33 mouse cellular contexts compared by ENCODE assay signal in genomic region chr13:28287368-28287767, GRCm38 (mm10).
"Had no signal": no experiment of that assay in that cellular context is flagged by ENCODE, and none has a peak within 500 bp of the region (broad histone marks: within the 10 kb centered on the region; RNA-seq: fewer than 3 reads in every experiment).

No protein-coding gene starts in this region.

- H3K27me3 ChIP-seq: limb, embryonic 12.5 days; limb, embryonic 13.5 days; limb, embryonic 15.5 days; liver, embryonic 12.5 days; liver, embryonic 13.5 days; liver, embryonic 15.5 days; lung, embryonic 15.5 days; megakaryocyte, embryonic 14.5 days; midbrain, embryonic 12.5 days; midbrain, embryonic 13.5 days; midbrain, embryonic 15.5 days; neural tube, embryonic 12.5 days; neural tube, embryonic 13.5 days had no signal

- H3K4me1 ChIP-seq: limb, embryonic 10.5 days; limb, embryonic 12.5 days; limb, embryonic 13.5 days; limb, embryonic 15.5 days; liver, embryonic 12.5 days; liver, embryonic 13.5 days; liver, embryonic 15.5 days; lung, embryonic 15.5 days; megakaryocyte, embryonic 14.5 days; midbrain, embryonic 10.5 days; midbrain, embryonic 12.5 days; midbrain, embryonic 15.5 days; neural tube, embryonic 12.5 days; neural tube, embryonic 13.5 days had no signal

- ATAC-seq: liver, embryonic 12.5 days; liver, postnatal 0 days; lung, postnatal 0 days; midbrain, embryonic 13.5 days; midbrain, embryonic 15.5 days; midbrain, embryonic 16.5 days had no signal

- H3K36me3 ChIP-seq: limb, embryonic 10.5 days; limb, embryonic 12.5 days; limb, embryonic 13.5 days; limb, embryonic 15.5 days; liver, embryonic 12.5 days; liver, embryonic 13.5 days; liver, embryonic 15.5 days; lung, embryonic 15.5 days; midbrain, embryonic 10.5 days; midbrain, embryonic 12.5 days; midbrain, embryonic 13.5 days; midbrain, embryonic 15.5 days; neural tube, embryonic 12.5 days; neural tube, embryonic 13.5 days had no signal

- H3K27ac ChIP-seq: limb, embryonic 10.5 days; limb, embryonic 12.5 days; limb, embryonic 13.5 days; limb, embryonic 15.5 days; liver, embryonic 12.5 days; liver, embryonic 13.5 days; liver, embryonic 14.5 days; liver, embryonic 15.5 days; lung, embryonic 15.5 days; macrophage; midbrain, embryonic 10.5 days; midbrain, embryonic 12.5 days; midbrain, embryonic 13.5 days; midbrain, embryonic 15.5 days; neural tube, embryonic 12.5 days; neural tube, embryonic 13.5 days had no signal

- DNase-seq: left cerebral cortex, postnatal 4 days; liver; liver, embryonic 13.5 days; liver, postnatal 0 days; lung, adult 18-20 months; lung, adult 2 months; lung, embryonic 14.5 days; lung, postnatal 10 days; lung, postnatal 14 days; lung, postnatal 36 days; lung, postnatal 4 days; midbrain, embryonic 14.5 days had no signal

- H3K4me3 ChIP-seq: limb, embryonic 10.5 days; limb, embryonic 12.5 days; limb, embryonic 13.5 days; limb, embryonic 15.5 days; liver, embryonic 12.5 days; liver, embryonic 13.5 days; liver, embryonic 15.5 days; lung, embryonic 15.5 days; megakaryocyte, embryonic 14.5 days; midbrain, embryonic 10.5 days; midbrain, embryonic 12.5 days; midbrain, embryonic 13.5 days; midbrain, embryonic 15.5 days; myocyte; neural tube, embryonic 12.5 days; neural tube, embryonic 13.5 days had no signal

- H3K4me2 ChIP-seq: limb, embryonic 12.5 days; limb, embryonic 13.5 days; limb, embryonic 15.5 days; liver, embryonic 11.5 days; liver, embryonic 12.5 days; liver, embryonic 13.5 days; liver, embryonic 15.5 days; lung, embryonic 14.5 days; lung, embryonic 15.5 days; midbrain, embryonic 11.5 days; midbrain, embryonic 12.5 days; midbrain, embryonic 13.5 days; midbrain, embryonic 15.5 days; neural tube, embryonic 12.5 days; neural tube, embryonic 13.5 days had no signal

- H3K9me3 ChIP-seq: limb, embryonic 10.5 days; limb, embryonic 12.5 days; limb, embryonic 13.5 days; limb, embryonic 15.5 days; liver, embryonic 12.5 days; liver, embryonic 13.5 days; liver, embryonic 15.5 days; lung, embryonic 15.5 days; midbrain, embryonic 10.5 days; midbrain, embryonic 12.5 days; midbrain, embryonic 13.5 days; midbrain, embryonic 15.5 days; neural tube, embryonic 12.5 days; neural tube, embryonic 13.5 days had no signal

- H3K9ac ChIP-seq: limb, embryonic 12.5 days; limb, embryonic 13.5 days; limb, embryonic 15.5 days; liver, embryonic 12.5 days; liver, embryonic 13.5 days; liver, embryonic 14.5 days; liver, embryonic 15.5 days; liver, postnatal 0 days; lung, embryonic 14.5 days; lung, embryonic 15.5 days; midbrain, embryonic 12.5 days; midbrain, embryonic 13.5 days; midbrain, embryonic 15.5 days; neural tube, embryonic 12.5 days; neural tube, embryonic 13.5 days had no signal
